Mouse (Mus musculus) kidney, adult 2 months (tissue): Measurements from ENCODE around the gene Arhgap28.

Source experiments
- CTCF ChIP-seq: fragments of 200-500 bp; conservative IDR thresholded peaks from 2 replicates; pipeline ENCODE4 v1.5.1; 2011; ENCODE audit warnings: low read depth, mild to moderate bottlenecking, control low read depth, low read length, moderate library complexity, mixed read lengths; ENCODE audit not compliant: insufficient read depth, insufficient read length
- POLR2A ChIP-seq: fragments of 200-500 bp; IDR thresholded peaks from one replicate; pipeline ENCODE4 v1.6.1; 2011; ENCODE audit warnings: low read depth, low read length, control low read depth

DNA sequence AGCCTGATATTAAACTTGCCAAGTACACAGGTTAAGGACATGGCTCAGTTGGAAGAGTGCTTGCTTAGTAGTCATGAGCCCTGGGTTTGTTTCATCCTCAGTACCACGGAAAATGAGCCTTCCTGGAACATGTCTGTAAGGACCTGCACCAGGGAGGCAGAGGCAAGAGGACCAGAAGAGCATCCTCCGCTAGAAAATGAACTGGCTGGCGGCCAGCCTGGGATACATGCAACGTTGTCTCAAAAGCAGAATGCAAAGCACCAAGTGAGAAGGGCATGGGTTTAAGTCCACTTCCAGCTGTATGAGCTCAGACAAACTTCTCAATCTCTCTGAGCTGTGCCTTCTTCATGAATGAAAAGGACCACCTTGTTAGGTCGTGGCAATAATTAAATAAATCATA is 49.0 kb downstream of the Arhgap28 start:
- no peak for TF ChIP-seq POLR2A
- no peak for TF ChIP-seq CTCF
